19 mouse cellular contexts compared by ENCODE assay signal in the genomic region with DNA sequence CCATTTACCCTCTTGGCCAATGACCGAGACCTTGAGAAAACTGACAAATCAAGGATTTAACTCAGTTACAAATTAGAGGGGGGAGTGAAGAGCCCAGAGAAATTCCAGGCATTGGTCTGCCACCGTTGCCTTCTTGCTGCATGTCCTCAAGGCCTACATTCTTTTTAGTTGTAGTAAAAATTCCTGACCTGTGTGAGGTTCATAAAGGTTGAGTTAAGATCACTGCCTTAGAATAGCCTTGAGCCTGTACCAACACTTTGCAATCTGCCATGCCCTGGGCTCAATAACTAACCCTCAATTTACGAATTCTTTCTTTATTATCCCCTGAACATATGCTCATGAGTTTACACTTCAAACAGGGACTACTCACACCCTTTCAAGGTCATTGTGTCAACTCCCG. TPM values are rescaled to one million over a fixed set of nuclear protein-coding genes. Genes with fewer than 3 reads are reported as not detected.
A peak's percentile ranks its signal among the peaks of the same experiment; 100 is the strongest.
DNase-seq lines count a peak whose midpoint lies in the region; ATAC-seq and TF ChIP-seq lines count a peak whose summit lies in the region.
"Had no signal": no experiment of that assay in that cellular context is flagged by ENCODE, and none has a peak within 500 bp of the region (broad histone marks: within the 10 kb centered on the region; RNA-seq: fewer than 3 reads in every experiment).

No protein-coding gene starts in this region.

- CTCF ChIA-PET in Patski (lab: Charles Lee), result interaction anchor here (1.3 kb wide), 1 partner anchor 169 kb away, joined by 3 read pairs; no protein-coding TSS in a partner anchor

- peak; percentile 57 for ATAC-seq in Patski
- no peak for ATAC-seq in midbrain, embryonic 14.5 days (ENCODE audit: low FRiP score, low TSS enrichment)
- ATAC-seq: forebrain, embryonic 16.5 days; hindbrain, embryonic 16.5 days had no signal

- POLR2A ChIA-PET in Patski (lab: Charles Lee), result interaction anchor here (0.7 kb wide), 1 partner anchor 165 kb away, joined by 4 read pairs; no protein-coding TSS in a partner anchor

- no peaks in the 10 kb centered on the region for H3K4me1 ChIP-seq in midbrain, embryonic 14.5 days (ENCODE audit: control insufficient read depth, insufficient read depth, low read length)
- H3K4me1 ChIP-seq: embryonic facial prominence, embryonic 13.5 days; forebrain, embryonic 12.5 days; hindbrain, embryonic 12.5 days had no signal

- no peaks in the 10 kb centered on the region for H3K9me3 ChIP-seq in midbrain, embryonic 14.5 days (ENCODE audit: control insufficient read depth, low read length)
- H3K9me3 ChIP-seq: embryonic facial prominence, embryonic 13.5 days; forebrain, embryonic 12.5 days; hindbrain, embryonic 12.5 days had no signal

- TF ChIP-seq CTCF in Patski (IDR thresholded peaks at IDR 0.05), result no peak

- in situ Hi-C loops in Patski (cut with MboI; ENCODE audit: low pct_unique_long_range_greater_than_20kb), result loop anchor here (5.0 to 10.0 kb wide), 2 partner anchors 161 to 328 kb away; no protein-coding TSS in a partner anchor

- H3K27me3 ChIP-seq in Patski, result no peaks in the 10 kb centered on the region
- H3K27me3 ChIP-seq in midbrain, embryonic 14.5 days (ENCODE audit: control insufficient read depth, insufficient read depth, low read length), result no peaks in the 10 kb centered on the region
- H3K27me3 ChIP-seq: embryonic facial prominence, embryonic 13.5 days; forebrain, embryonic 12.5 days; hindbrain, embryonic 12.5 days had no signal

- no peak overlapping the region for H3K4me3 ChIP-seq in midbrain, embryonic 14.5 days (replicated peaks; ENCODE audit: low read depth, low read length)
- H3K4me3 ChIP-seq: embryonic facial prominence, embryonic 13.5 days; forebrain, embryonic 12.5 days; hindbrain, embryonic 12.5 days had no signal

- no peak overlapping the region for H3K27ac ChIP-seq in midbrain, embryonic 14.5 days (replicated peaks; ENCODE audit: low read depth, low read length)
- H3K27ac ChIP-seq: embryonic facial prominence, embryonic 13.5 days; forebrain, embryonic 12.5 days; hindbrain, embryonic 12.5 days had no signal

- H3K9ac ChIP-seq in midbrain, embryonic 14.5 days (replicated peaks; ENCODE audit: low read length), result no peak overlapping the region
- H3K9ac ChIP-seq: embryonic facial prominence, embryonic 13.5 days; forebrain, embryonic 12.5 days; hindbrain, embryonic 12.5 days had no signal

- H3K36me3 ChIP-seq in midbrain, embryonic 14.5 days (ENCODE audit: control insufficient read depth, insufficient read depth, low read length), result no peaks in the 10 kb centered on the region
- H3K36me3 ChIP-seq: embryonic facial prominence, embryonic 13.5 days; forebrain, embryonic 12.5 days; hindbrain, embryonic 12.5 days had no signal

- peak; percentile 9 for DNase-seq in kidney, adult 18-20 months
- DNase-seq in kidney, postnatal 10 days, result no peak
- DNase-seq in Patski (ENCODE audit: low read depth, low spot score), result no peak
- peak; percentile 17 for DNase-seq in forelimb bud, embryonic 11.5 days (ENCODE audit: low read depth, low spot score)
- peak; percentile 2 to 41 for DNase-seq in kidney, postnatal 25 days
- no peak for DNase-seq in midbrain, embryonic 14.5 days
- DNase-seq: adrenal gland, postnatal 14 days; cerebellum, adult 18-20 months; cerebellum, adult 9-11 months; cerebellum, postnatal 36 days; gastrocnemius, postnatal 25 days; heart, postnatal 10 days; heart, postnatal 4 days had no signal

- 83% methylated on average over 4 of the region's 4 CpGs for whole genome bisulfite sequencing in midbrain, embryonic 14.5 days

- H3K4me2 ChIP-seq in midbrain, embryonic 14.5 days (ENCODE audit: low read length), result no peak overlapping the region
- H3K4me2 ChIP-seq: embryonic facial prominence, embryonic 13.5 days; forebrain, embryonic 12.5 days; hindbrain, embryonic 12.5 days had no signal

RNA-seq across cellular contexts. Expression of a gene that starts 6.3 kb away (rescaled TPM):
- not detected for polyA plus RNA-seq in Patski (2021)
- not detected in 2 replicates for polyA plus RNA-seq in midbrain, embryonic 14.5 days (2014; fragmentation: Nextera tagmentation; extraction: Ambion mirVana)
- polyA plus RNA-seq: embryonic facial prominence, embryonic 13.5 days; forebrain, embryonic 12.5 days; forebrain, embryonic 16.5 days; heart, embryonic 14.5 days; hindbrain, embryonic 12.5 days; hindbrain, embryonic 16.5 days had no signal

RNA-seq across cellular contexts. Expression of a gene that starts 15.4 kb away (rescaled TPM):
- polyA plus RNA-seq in Patski (2021), result not detected
- not detected in 2 replicates for polyA plus RNA-seq in midbrain, embryonic 14.5 days (2014; fragmentation: Nextera tagmentation; extraction: Ambion mirVana)
- polyA plus RNA-seq: embryonic facial prominence, embryonic 13.5 days; forebrain, embryonic 12.5 days; forebrain, embryonic 16.5 days; heart, embryonic 14.5 days; hindbrain, embryonic 12.5 days; hindbrain, embryonic 16.5 days had no signal

RNA-seq across cellular contexts. Expression of a gene that starts 47.0 kb away (rescaled TPM):
- 27.3 TPM for polyA plus RNA-seq in Patski (2021)
- 11.7 and 13.3 TPM in 2 replicates for polyA plus RNA-seq in midbrain, embryonic 14.5 days (2014; fragmentation: Nextera tagmentation; extraction: Ambion mirVana)

Comparison
In these comparisons a context has a peak if more than half of its experiments do, and no peak if none do; other contexts are left out.
1. DNase-seq: peak in kidney, adult 18-20 months (single experiment), forelimb bud, embryonic 11.5 days (single experiment) and kidney, postnatal 25 days (2 of 2); none in kidney, postnatal 10 days (single experiment), Patski (single experiment) and midbrain, embryonic 14.5 days (single experiment).